Mouse (Mus musculus) right cerebral cortex, postnatal 4 days (tissue): ENCODE measurements around the gene Olfr1438-ps1.
"Not testable (repeated sequence)": the region's sequence is repeated elsewhere in the genome, so short reads cannot be mapped to it uniquely, and the experiment has no call there.

ENCODE experiments used
- DNase-seq: peaks from one replicate; pipeline ENCODE4 v3.0.0-alpha.2; 2022

Olfr1438-ps1 gene

DNA sequence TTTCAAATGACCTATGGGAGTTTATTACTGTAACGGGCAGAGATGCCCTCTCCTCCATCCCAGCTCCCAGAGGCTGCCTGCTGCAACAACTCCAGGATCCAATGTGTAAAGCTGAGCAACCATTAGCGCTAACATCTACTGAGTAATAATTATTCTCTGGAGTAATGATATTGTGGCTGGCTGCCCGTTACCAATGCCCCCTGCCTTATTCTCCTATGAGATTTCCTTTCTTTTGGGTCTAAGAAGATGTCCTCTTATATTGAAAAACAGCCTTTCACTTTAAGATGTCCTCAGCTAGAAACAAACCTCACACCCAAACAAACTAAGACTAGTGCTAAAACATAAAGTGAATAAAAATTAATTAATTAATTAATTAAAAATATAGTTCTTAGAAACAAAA lies at the start of gene Olfr1438-ps1:
TSS of gene Olfr1438-ps1 (minus strand) at position 101 of the 400 bp plus-strand sequence.
- no peak for DNase-seq

DNA sequence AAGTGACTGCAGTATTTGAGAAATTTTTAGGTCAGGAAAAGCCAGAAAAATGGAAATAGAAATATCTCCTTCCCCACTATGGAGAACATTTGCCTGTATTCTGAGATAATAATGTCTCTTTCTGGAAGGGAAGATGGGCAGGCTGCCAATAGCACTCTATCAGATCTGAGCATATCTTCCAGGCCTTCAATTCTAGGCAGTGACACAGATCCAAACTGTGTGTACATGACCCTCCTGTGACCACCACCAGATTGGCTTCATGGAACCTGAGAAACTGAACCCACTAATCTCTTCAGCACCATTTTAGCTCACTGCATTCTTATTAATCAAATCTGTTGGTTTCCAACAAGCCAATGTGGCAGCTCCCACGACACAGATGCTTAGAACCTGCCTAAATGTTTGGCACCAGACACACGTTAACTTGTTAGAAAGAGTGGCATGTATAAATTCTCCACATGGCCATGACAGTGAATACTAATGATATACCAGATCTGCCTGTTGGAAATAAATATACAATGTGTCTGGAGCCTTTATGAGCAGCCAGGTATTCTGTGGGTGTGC lies 38.8 kb upstream of the Olfr1438-ps1 start:
- peak; percentile 27 for DNase-seq

DNA sequence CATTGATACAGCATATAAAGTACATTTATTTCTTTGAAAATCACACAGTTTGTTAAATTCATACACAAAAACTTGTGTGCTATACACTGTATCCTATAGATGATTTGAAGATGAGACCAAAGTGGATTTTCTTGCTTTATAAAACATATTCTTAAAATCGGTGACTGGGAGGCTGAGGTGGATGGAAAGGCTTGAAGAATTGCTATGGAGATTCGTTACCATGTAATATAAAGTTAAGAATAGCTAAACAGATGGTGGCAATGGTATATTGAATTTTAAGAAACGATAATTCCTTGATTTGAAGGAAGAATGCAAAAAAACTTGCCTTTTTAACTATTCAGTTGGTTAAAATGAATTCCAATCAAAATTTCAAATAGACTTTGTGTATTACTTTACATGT lies 37.3 kb upstream of the Olfr1438-ps1 start:
- no peak for DNase-seq

DNA sequence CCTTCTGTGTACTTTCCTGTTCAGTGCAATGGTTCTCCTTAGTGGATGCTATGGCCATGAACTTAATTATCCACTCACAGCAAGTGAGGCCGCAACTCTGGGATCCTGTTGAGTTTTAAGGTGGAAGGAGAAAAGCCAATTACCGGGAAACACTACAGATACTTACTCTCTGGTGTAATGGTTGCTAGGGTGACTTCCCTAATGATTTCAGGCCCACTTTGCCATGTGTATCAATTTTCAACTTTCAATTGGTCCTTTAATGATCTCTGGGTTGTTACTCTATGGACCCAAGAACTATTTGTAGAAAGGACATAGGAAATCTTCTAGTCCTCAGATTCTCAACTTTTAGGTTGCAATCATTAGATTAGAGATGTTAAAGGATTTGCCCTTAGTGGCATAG lies 10.7 kb downstream of the Olfr1438-ps1 start, which contains the start of gene Olfr1437:
TSS of gene Olfr1437 (minus strand) at position 101 of the 400 bp plus-strand sequence.
- no peak for DNase-seq

DNA sequence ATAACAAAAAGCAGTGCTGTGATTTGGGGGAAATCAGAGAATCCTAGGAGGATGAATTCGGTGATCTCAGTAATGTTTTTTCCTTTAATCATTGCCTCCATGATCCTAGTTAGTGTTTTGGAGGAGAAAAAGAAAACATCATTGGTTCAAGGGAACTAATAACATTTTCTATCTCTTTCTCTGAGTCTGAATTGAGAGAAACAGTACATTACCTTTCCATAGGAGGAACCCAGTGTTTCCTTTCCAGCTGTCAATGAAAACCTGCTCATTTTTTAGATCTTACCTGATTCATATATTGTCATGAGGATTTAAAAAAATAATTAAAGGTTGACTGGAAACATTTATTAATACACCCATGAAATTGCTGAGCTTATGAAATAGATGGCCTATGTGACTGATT lies 36.7 kb downstream of the Olfr1438-ps1 start, which contains the start of gene Olfr1436:
TSS of gene Olfr1436 (minus strand) at position 101 of the 400 bp plus-strand sequence.
- not testable (repeated sequence) for DNase-seq

DNA sequence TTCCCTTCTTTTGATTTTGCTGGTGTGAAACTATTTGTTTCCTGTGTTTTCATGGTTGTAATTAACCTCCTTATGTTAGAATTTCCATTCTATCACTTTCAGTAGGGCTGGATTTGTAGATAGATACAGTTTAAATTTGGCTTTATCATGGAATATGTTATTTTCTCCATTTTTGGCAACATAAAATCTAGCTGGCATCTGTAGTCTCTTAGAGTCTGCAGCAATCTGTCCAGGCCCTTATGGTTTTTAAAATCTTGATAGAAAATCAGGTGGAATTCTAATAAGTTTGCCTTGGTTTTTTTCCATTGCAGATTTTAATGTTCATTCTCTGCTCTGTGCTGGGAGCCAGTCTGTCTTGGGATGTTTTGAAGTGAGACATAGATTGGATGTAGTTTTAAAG lies 42.7 kb downstream of the Olfr1438-ps1 start:
- no peak for DNase-seq

DNA sequence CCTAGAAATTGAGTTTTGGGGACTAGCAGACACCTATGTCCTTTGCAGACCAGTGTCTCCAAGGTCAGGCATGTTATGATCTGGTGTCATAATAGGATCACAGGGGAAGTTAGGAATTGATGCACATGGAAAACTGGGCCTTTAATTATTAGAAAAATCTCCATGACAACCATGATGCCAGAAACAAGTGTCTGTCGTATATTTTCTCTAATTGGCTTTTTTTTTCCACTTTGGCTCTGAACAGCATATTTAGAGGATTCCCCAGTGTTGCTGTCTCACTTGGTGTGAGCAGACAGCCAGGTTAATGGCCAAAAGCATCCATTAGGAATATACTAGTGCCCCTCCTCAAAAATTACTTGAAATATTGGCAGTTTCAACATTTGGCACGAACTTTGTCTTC lies 56.2 kb downstream of the Olfr1438-ps1 start, which contains the start of gene Olfr1434:
TSS of gene Olfr1434 (plus strand) at position 301 of the 400 bp plus-strand sequence.
- no peak for DNase-seq
